Mouse (Mus musculus): ENCODE results near the gene Vps51. TPM values are rescaled to one million over a fixed set of nuclear protein-coding genes. Genes with fewer than 3 reads are reported as not detected.

Vps51 gene
- polyA plus RNA-seq, 1 experiment from 2014 or later: 66.0 TPM

GRCm38 (mm10) chr19:6058513-6058912 is 18.5 kb downstream of the Vps51 start:
- WGBS: 43% methylated on average over 5 of the region's 5 CpGs
- H3K27me3 ChIP-seq: no peaks in the 10 kb centered on the region
- peak overlapping the region; percentile 93 for H3K9ac ChIP-seq
- ATAC-seq (ENCODE audit: low FRiP score): no peak; the same call in 1 of the 2 replicates
- H3K27ac ChIP-seq: no peak overlapping the region; the same call in 1 of the 2 replicates
- peaks cover 39% of the 10 kb centered on the region for H3K4me1 ChIP-seq
- peaks cover 46% of the 10 kb centered on the region for H3K36me3 ChIP-seq (replicated peaks)
- H3K4me2 ChIP-seq: peak overlapping the region; percentile 84
- H3K9me3 ChIP-seq: no peaks in the 10 kb centered on the region
- peak overlapping the region; percentile 86 for H3K4me3 ChIP-seq (replicated peaks)

GRCm38 (mm10) chr19:6057313-6058096 is 19.5 kb downstream of the Vps51 start, which contains the start of the genes Mrpl49 and Fau:
Mrpl49 (minus strand) TSS chr19:6057785.
Fau (plus strand) TSS chr19:6057844.
- H3K27me3 ChIP-seq: no peaks in the 10 kb centered on the region
- peak; percentile 89 for ATAC-seq (ENCODE audit: low FRiP score)
- H3K9ac ChIP-seq: peak within 1 kb of the TSS; percentile 93
- H3K4me2 ChIP-seq: peak within 1 kb of the TSS; percentile 84
- peaks cover 51% of the 10 kb centered on the region for H3K36me3 ChIP-seq (replicated peaks)
- peaks cover 34% of the 10 kb centered on the region for H3K4me1 ChIP-seq
- H3K4me3 ChIP-seq (replicated peaks): peak within 1 kb of the TSS; percentile 86
- under 1% methylated on average over 63 of the region's 63 CpGs for WGBS
- H3K27ac ChIP-seq: peak within 1 kb of the TSS; percentile 77
- no peaks in the 10 kb centered on the region for H3K9me3 ChIP-seq

GRCm38 (mm10) chr19:6056696-6057095 is 20.3 kb downstream of the Vps51 start:
- peaks cover 58% of the 10 kb centered on the region for H3K36me3 ChIP-seq (replicated peaks)
- H3K4me3 ChIP-seq (replicated peaks): peak overlapping the region; percentile 86
- no peaks in the 10 kb centered on the region for H3K9me3 ChIP-seq
- peak overlapping the region; percentile 81 for H3K9ac ChIP-seq
- no peak overlapping the region for H3K27ac ChIP-seq
- H3K4me1 ChIP-seq: peaks cover 26% of the 10 kb centered on the region
- peak overlapping the region; percentile 84 for H3K4me2 ChIP-seq
- WGBS: 56% methylated on average over 4 of the region's 4 CpGs
- ATAC-seq (ENCODE audit: low FRiP score): no peak
- no peaks in the 10 kb centered on the region for H3K27me3 ChIP-seq

GRCm38 (mm10) chr19:6054296-6054695 is 22.7 kb downstream of the Vps51 start:
- Histone ChIP-seq H3K27me3 (no peaks in the 10 kb centered on the region), H3K9me3 (no peaks in the 10 kb centered on the region), H3K27ac (no peak overlapping the region), H3K36me3 (replicated peaks) (peaks cover 73% of the 10 kb centered on the region), H3K4me3 (replicated peaks) (no peak overlapping the region), H3K4me1 (peaks cover 20% of the 10 kb centered on the region), H3K4me2 (no peak overlapping the region), H3K9ac (no peak overlapping the region)
- no peak for ATAC-seq (ENCODE audit: low FRiP score)
- WGBS: 90% methylated on average over 5 of the region's 5 CpGs

- WGBS: 87% methylated on average over 7 of the region's 7 CpGs
- Histone ChIP-seq H3K36me3 (replicated peaks) (peaks cover 79% of the 10 kb centered on the region), H3K4me3 (replicated peaks) (no peak overlapping the region), H3K4me2 (no peak overlapping the region), H3K9ac (no peak overlapping the region), H3K4me1 (peaks cover 25% of the 10 kb centered on the region), H3K27ac (no peak overlapping the region), H3K9me3 (no peaks in the 10 kb centered on the region), H3K27me3 (no peaks in the 10 kb centered on the region)
- ATAC-seq (ENCODE audit: low FRiP score): no peak
These were observed 24.5 kb downstream of the Vps51 start for GRCm38 (mm10) chr19:6052516-6052915.

- Histone ChIP-seq H3K27me3 (no peaks in the 10 kb centered on the region), H3K4me2 (no peak overlapping the region), H3K4me1 (peaks cover 26% of the 10 kb centered on the region), H3K9me3 (no peaks in the 10 kb centered on the region), H3K27ac (no peak overlapping the region), H3K4me3 (replicated peaks) (0 out of 2 replicates have a peak overlapping the region, but pooled peaks have one; percentile 10), H3K9ac (no peak overlapping the region), H3K36me3 (replicated peaks) (peaks cover 58% of the 10 kb centered on the region)
- 88% methylated on average over 11 of the region's 11 CpGs for WGBS
- ATAC-seq (ENCODE audit: low FRiP score): no peak
These were observed 28.2 kb downstream of the Vps51 start for GRCm38 (mm10) chr19:6048681-6049410.

- 92% methylated on average over 8 of the region's 8 CpGs for whole genome bisulfite sequencing
- Histone ChIP-seq H3K27ac (no peak overlapping the region), H3K9me3 (no peaks in the 10 kb centered on the region), H3K27me3 (no peaks in the 10 kb centered on the region), H3K4me2 (peak overlapping the region; percentile 100), H3K9ac (peak overlapping the region; percentile 90), H3K4me1 (peaks cover 26% of the 10 kb centered on the region), H3K36me3 (replicated peaks) (peaks cover 48% of the 10 kb centered on the region), H3K4me3 (replicated peaks) (peak overlapping the region; percentile 95)
- ATAC-seq (ENCODE audit: low FRiP score): no peak
These were observed 29.2 kb downstream of the Vps51 start for GRCm38 (mm10) chr19:6047899-6048166.

GRCm38 (mm10) chr19:6047154-6047898 is 29.7 kb downstream of the Vps51 start:
- Histone ChIP-seq H3K4me3 (replicated peaks) (peak overlapping the region; percentile 95), H3K27ac (peak overlapping the region; percentile 99), H3K9ac (peak overlapping the region; percentile 90), H3K9me3 (no peaks in the 10 kb centered on the region), H3K27me3 (no peaks in the 10 kb centered on the region), H3K36me3 (replicated peaks) (peaks cover 43% of the 10 kb centered on the region), H3K4me1 (peaks cover 26% of the 10 kb centered on the region), H3K4me2 (peak overlapping the region; percentile 100)
- WGBS: 2% methylated on average over 44 of the region's 44 CpGs
- ATAC-seq (ENCODE audit: low FRiP score): peak; percentile 18

- WGBS: under 1% methylated on average over 65 of the region's 65 CpGs
- Histone ChIP-seq H3K27me3 (no peaks in the 10 kb centered on the region), H3K9ac (peak within 1 kb of the TSS; percentile 90), H3K27ac (peak within 1 kb of the TSS; percentile 99), H3K4me1 (peaks cover 26% of the 10 kb centered on the region), H3K4me2 (peak within 1 kb of the TSS; percentile 100), H3K36me3 (replicated peaks) (peaks cover 35% of the 10 kb centered on the region), H3K9me3 (no peaks in the 10 kb centered on the region), H3K4me3 (replicated peaks) (peak within 1 kb of the TSS; percentile 95)
- peak; percentile 92 for ATAC-seq (ENCODE audit: low FRiP score)
These were observed 30.5 kb downstream of the Vps51 start, which contains the start of gene Syvn1 for GRCm38 (mm10) chr19:6046294-6047153. Syvn1 (plus strand) TSS chr19:6046576.

- H3K4me1 ChIP-seq: peaks cover 26% of the 10 kb centered on the region
- WGBS: 23% methylated on average over 20 of the region's 20 CpGs
- peak; percentile 59 for ATAC-seq (ENCODE audit: low FRiP score)
- no peaks in the 10 kb centered on the region for H3K27me3 ChIP-seq
- peak overlapping the region; percentile 95 for H3K4me3 ChIP-seq (replicated peaks)
- H3K4me2 ChIP-seq: peak overlapping the region; percentile 100
- no peaks in the 10 kb centered on the region for H3K9me3 ChIP-seq
- H3K36me3 ChIP-seq (replicated peaks): peaks cover 26% of the 10 kb centered on the region
- peak overlapping the region; percentile 90 for H3K9ac ChIP-seq
- peak overlapping the region; percentile 99 for H3K27ac ChIP-seq
These were observed 31.4 kb downstream of the Vps51 start for GRCm38 (mm10) chr19:6045366-6046293.
